Mouse (Mus musculus): ENCODE data around the gene Stx7. TPM values are rescaled to one million over a fixed set of nuclear protein-coding genes. Genes with fewer than 3 reads are reported as not detected.
"Not testable (repeated sequence)": the region's sequence is repeated elsewhere in the genome, so short reads cannot be mapped to it uniquely, and the experiment has no call there.

The Stx7 gene
- 71.5 and 73.7 TPM in 2 replicates for polyA plus RNA-seq (2015; fragmentation: Nextera tagmentation; extraction: Ambion mirVana)

DNA sequence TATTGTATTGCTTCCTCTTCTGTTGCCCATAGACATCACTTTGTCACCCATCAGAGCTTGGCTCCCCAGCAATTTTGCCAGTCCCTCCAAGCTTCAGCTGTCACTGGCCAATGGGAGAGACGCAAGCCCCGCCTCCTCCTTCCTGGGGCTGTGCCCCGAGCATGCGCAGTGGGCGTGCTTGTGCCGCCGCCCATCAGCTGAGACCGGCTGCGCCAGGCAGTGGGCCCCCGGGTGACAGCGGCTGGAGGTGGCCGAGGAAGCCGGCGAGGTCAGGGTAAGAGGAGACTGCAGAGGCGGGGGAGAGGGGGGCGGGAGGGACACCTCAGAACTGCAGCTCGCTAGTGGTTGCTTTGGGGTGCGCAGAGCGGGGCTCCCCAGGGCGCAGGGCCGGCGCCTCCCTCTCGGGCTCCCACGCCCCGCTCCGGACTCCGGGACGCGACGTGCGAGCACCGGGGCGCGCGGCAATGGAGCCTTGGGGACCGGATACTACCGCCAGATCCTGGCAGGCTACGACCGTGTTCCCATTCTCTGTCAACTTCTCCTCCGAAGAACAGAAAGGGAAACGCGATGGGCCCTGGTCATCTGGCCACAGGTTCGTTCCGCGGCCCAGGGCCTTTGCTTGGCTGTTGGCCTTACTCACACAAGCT is at the start of gene Stx7:
Stx7 (plus strand) TSS at position 168 of the 647 bp plus-strand sequence.
- peak within 1 kb of the TSS; percentile 28; the same call in 1 of the 2 replicates for H3K27ac ChIP-seq

DNA sequence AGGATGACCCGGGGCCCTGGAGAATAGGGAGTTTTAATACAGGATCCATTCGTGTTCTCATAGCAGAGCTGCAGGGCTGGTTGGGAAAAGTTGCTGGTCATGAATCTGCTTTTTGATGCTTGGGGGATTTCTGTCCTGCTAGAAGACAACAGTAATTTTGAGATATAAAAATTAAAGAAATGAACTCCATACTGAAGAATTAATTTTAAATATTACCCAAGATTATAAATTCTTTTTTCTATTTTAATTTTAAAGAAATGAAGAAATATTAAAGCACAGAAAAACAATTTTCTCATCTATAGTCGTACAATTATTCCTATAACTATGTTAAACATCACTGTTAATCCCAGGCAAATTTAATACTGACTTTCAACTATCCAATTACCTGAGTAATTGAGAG is 47.3 kb upstream of the Stx7 start, which contains the start of gene Taar8c:
Taar8c (minus strand) TSS at position 101 of the 400 bp plus-strand sequence.
- H3K27me3 ChIP-seq; ATAC-seq (ENCODE audit: low FRiP score, low read depth); H3K27ac ChIP-seq; H3K36me3 ChIP-seq; H3K4me3 ChIP-seq; H3K9me3 ChIP-seq; H3K4me1 ChIP-seq; H3K9ac ChIP-seq; H3K4me2 ChIP-seq (replicated peaks): not testable (repeated sequence)
- 84% methylated on average over 1 of the region's 3 CpGs for WGBS

More for the DNA sequence above, at the start of gene Stx7:
- H3K36me3 ChIP-seq: no peaks in the 10 kb centered on the region; the same call in 1 of the 2 replicates
- H3K4me3 ChIP-seq: peak within 1 kb of the TSS; percentile 81
- no peaks in the 10 kb centered on the region for H3K9me3 ChIP-seq
- no peaks in the 10 kb centered on the region for H3K27me3 ChIP-seq
- H3K9ac ChIP-seq: peak within 1 kb of the TSS; percentile 83
- WGBS: under 1% methylated on average over 45 of the region's 45 CpGs
- H3K4me2 ChIP-seq (replicated peaks): peak within 1 kb of the TSS; percentile 66
- ATAC-seq (ENCODE audit: low FRiP score, low read depth): peak; percentile 94
- peaks cover 8% of the 10 kb centered on the region for H3K4me1 ChIP-seq

DNA sequence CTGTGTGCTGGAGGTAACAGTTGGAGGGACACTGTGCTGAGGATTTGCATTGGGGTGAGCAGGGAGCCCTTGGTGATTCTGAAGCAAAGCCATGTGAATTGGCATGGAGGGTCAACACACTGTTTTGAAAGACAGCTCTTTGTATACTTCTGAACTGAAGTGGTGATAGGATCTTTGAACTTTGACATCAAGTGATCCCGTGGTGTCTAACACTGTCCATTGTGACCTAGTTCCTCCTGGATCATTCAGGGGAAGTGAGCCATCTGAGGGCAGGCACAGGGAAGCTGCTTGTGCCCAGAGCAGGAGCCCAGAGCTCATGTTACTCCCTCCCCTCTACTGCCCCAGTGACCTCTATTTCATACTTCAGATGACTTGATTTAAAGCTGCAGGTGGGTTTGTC is 45.8 kb upstream of the Stx7 start:
- H3K27me3 ChIP-seq; H3K9ac ChIP-seq; H3K4me2 ChIP-seq (replicated peaks); H3K4me1 ChIP-seq; ATAC-seq (ENCODE audit: low FRiP score, low read depth); H3K4me3 ChIP-seq; H3K36me3 ChIP-seq; H3K27ac ChIP-seq; H3K9me3 ChIP-seq: not testable (repeated sequence)
- WGBS: 58% methylated on average over 1 of the region's 1 CpGs

DNA sequence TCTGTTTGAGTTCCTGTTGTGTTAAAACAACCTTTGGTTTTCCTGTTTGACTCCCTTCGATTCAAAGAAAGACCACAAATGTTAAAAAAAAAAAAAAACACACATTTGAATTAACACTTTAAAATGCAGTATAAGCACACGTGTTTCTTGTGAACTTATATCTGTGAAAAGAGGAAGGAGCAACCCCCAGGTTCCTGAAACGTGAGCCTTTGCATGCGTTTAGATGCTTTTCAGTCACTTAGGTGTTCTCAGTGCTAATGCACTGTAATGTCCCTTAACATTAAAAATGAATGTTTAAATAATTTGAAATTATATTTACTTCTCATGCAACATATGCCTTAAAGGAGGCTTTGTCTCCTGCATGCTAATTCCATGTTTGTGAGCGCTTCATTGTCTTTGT is 41.4 kb upstream of the Stx7 start:
- Histone ChIP-seq H3K36me3 (no peaks in the 10 kb centered on the region), H3K4me3 (no peak overlapping the region), H3K27ac (no peak overlapping the region), H3K9me3 (no peaks in the 10 kb centered on the region), H3K4me1 (no peaks in the 10 kb centered on the region), H3K4me2 (replicated peaks) (no peak overlapping the region), H3K9ac (no peak overlapping the region), H3K27me3 (no peaks in the 10 kb centered on the region)
- ATAC-seq (ENCODE audit: low FRiP score, low read depth): no peak
- 39% methylated on average over 5 of the region's 5 CpGs for WGBS

DNA sequence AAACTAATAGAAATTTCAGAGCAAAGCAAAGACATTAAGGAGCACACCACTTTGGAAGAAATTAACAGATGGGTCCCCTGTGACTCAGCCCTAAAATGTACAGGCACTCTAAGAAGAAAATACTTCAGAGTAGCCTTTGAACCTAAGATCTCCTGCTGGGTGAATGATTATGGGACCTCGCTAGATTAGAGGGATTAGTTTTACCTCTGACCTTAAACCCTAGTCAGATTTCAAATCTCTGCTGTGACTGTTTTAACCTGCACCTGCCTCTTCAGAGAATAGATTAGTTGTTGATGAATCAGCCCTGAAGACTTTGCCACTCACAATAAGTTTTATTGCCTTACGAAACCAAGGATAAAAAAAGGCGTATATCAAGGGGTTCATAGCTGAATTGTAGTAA is 40.9 kb upstream of the Stx7 start:
- H3K4me1 ChIP-seq: no peaks in the 10 kb centered on the region
- no peaks in the 10 kb centered on the region for H3K27me3 ChIP-seq
- H3K9ac ChIP-seq: no peak overlapping the region
- H3K4me2 ChIP-seq (replicated peaks): no peak overlapping the region
- H3K27ac ChIP-seq: no peak overlapping the region
- H3K4me3 ChIP-seq: no peak overlapping the region
- H3K36me3 ChIP-seq: no peaks in the 10 kb centered on the region
- H3K9me3 ChIP-seq: no peaks in the 10 kb centered on the region
- 42% methylated on average over 3 of the region's 3 CpGs for WGBS
- no peak for ATAC-seq (ENCODE audit: low FRiP score, low read depth)

DNA sequence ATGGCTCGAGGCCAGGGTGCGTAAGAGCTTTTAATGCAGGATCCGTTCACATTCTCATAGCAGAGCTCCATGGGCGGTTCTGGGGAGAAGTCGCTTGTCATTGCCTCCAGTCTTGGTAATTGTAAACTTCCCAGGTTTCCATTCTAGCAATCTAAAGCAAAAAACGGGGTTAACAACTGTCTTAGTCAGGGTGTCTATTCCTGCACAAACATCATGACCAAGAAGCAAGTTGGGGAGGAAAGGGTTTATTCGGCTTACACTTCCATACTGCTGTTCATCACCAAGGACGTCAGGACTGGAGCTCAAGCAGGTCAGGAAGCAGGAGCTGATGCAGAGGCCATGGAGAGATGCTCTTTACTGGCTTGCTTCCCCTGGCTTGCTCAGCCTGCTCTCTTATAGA is 39.7 kb upstream of the Stx7 start, which contains the start of gene Taar9:
Taar9 (minus strand) TSS at position 101 of the 400 bp plus-strand sequence.
- not testable (repeated sequence) for H3K27ac ChIP-seq; H3K4me3 ChIP-seq; H3K9ac ChIP-seq; H3K9me3 ChIP-seq; H3K27me3 ChIP-seq; H3K36me3 ChIP-seq; H3K4me1 ChIP-seq; ATAC-seq (ENCODE audit: low FRiP score, low read depth); H3K4me2 ChIP-seq (replicated peaks)
- 77% methylated on average over 8 of the region's 8 CpGs for WGBS

DNA sequence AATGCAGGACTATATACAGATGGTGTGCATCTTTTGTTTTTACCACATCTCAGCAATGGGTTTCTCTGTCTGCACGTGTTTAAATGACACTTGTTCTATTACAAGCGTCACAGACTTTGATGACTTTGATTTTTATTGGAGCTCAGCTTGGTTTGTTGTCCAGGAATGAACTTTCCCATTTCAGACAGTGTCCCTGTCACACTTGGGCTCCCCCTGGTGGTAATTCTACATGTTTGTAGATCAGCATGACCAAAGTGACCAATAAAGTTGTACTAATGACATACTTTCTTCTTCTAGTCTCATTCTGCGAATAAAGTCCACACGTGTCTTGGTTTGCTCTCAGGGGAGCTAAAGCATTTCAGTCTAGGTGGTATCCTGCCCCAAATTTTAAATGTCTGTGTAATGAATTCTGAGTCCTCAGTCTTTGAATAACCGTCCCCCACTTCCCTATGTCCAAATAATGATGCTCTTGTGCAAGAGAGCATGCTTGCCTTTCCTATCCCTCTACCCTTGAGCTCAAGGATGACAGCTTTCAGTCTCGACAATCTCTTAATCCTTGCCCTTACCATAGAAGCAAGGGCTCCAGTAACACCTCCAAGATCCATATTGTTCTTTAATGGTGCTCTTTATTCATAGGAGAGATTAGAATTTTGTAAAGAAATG is 37.9 kb upstream of the Stx7 start:
- Histone ChIP-seq H3K9me3 (peaks cover 7% of the 10 kb centered on the region; the same call in 1 of the 2 replicates), H3K27me3 (no peaks in the 10 kb centered on the region), H3K36me3 (no peaks in the 10 kb centered on the region), H3K4me3 (no peak overlapping the region), H3K4me1 (no peaks in the 10 kb centered on the region), H3K27ac (no peak overlapping the region), H3K4me2 (replicated peaks) (no peak overlapping the region), H3K9ac (no peak overlapping the region)
- WGBS: 48% methylated on average over 6 of the region's 6 CpGs
- ATAC-seq (ENCODE audit: low FRiP score, low read depth): no peak

DNA sequence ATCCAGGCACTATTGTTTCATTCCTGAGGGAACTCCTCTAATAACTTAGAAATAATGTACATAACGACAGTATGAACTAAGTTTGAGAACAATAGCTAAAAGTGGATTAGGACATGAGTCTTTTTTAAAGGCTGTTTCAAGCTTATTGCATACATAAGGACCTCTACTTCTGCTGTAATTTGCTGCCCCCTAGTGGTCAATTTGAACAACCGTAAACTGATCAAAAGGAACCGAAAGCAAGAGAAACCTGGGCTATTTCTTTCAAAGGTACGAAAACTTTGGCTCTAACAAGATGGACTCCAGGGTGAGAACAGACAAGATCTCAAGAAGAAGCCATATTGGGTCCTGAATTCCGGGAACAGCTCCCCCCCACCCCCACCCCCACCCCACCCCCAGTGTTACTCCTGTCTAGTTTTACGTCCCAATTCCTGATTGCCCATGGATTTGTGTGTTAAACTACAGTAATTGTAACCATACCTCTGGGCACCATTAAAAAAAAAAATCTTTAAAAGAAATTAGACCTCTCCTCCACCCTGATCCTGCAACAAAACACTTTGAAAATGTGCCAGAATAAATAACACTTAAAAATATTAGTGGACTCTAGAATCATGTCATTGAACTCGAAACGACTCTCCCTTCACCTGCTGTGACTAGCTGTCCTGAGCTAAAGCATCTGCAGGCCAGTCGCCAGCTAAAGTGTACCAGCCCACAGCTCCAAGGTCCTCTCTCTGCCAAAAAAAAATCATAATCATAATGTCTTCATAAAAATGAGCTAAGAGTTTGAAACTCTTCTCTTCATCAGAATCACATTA is 17.4 kb upstream of the Stx7 start:
- Histone ChIP-seq H3K4me1 (peaks cover 10% of the 10 kb centered on the region), H3K4me2 (replicated peaks) (peak overlapping the region; percentile 54), H3K27ac (no peak overlapping the region), H3K36me3 (no peaks in the 10 kb centered on the region), H3K9me3 (no peaks in the 10 kb centered on the region), H3K9ac (no peak overlapping the region), H3K27me3 (no peaks in the 10 kb centered on the region), H3K4me3 (peak overlapping the region; percentile 27; the same call in 1 of the 2 replicates)
- peak; percentile 82 for ATAC-seq (ENCODE audit: low FRiP score, low read depth)
- WGBS: 12% methylated on average over 9 of the region's 9 CpGs

DNA sequence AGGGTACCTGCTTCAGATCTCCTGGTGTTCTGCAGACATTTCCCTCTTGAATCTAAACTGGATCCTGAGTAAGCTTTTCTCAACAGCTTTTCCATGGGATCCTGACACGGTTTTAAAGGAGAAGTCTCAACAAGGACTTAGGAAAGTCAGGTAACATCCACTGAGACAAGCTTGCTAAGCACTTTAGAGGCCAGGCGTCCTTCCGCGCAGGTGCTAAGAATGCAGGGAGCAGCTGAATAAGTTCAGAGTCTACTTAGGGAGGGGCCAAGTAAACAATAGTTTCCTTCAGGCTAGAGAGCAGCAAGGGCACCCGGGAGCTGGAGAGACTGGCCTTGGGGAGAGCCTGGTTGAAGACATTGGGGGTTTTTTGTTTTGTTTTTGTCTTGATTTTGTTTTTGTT is 16.8 kb upstream of the Stx7 start:
- Histone ChIP-seq H3K9ac (no peak overlapping the region), H3K4me3 (no peak overlapping the region), H3K36me3 (no peaks in the 10 kb centered on the region), H3K4me1 (peaks cover 10% of the 10 kb centered on the region), H3K27ac (0 out of 2 replicates have a peak overlapping the region, but pooled peaks have one; percentile 3), H3K27me3 (no peaks in the 10 kb centered on the region), H3K4me2 (replicated peaks) (no peak overlapping the region; the same call in 1 of the 2 replicates), H3K9me3 (no peaks in the 10 kb centered on the region)
- 14% methylated on average over 5 of the region's 5 CpGs for WGBS
- ATAC-seq (ENCODE audit: low FRiP score, low read depth): no peak; the same call in 1 of the 2 replicates

DNA sequence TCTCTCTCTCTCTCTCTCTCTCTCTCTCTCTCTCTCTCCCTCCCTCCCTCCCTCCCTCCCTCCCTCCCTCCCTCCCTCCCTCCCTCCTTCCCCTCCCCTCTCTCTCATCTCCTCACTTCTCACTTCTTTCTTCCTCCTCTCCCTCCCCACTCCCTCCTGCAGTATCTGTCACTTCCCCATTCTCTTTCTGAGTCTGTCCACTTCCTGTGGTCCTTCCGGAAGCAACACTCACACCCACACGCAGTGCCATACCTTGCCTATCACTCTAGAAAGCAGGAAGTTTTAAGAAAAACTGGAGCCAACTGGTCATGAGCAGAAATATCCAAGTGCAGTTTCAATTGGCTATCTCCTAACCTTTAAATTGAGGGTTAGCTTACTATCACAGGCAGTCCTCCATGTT is 16.0 kb upstream of the Stx7 start:
- Histone ChIP-seq H3K36me3 (no peaks in the 10 kb centered on the region), H3K27ac (no peak overlapping the region), H3K4me2 (replicated peaks) (no peak overlapping the region), H3K4me3 (no peak overlapping the region), H3K4me1 (peaks cover 10% of the 10 kb centered on the region), H3K27me3 (no peaks in the 10 kb centered on the region), H3K9me3 (no peaks in the 10 kb centered on the region), H3K9ac (no peak overlapping the region)
- 49% methylated on average over 2 of the region's 2 CpGs for WGBS
- no peak for ATAC-seq (ENCODE audit: low FRiP score, low read depth)

DNA sequence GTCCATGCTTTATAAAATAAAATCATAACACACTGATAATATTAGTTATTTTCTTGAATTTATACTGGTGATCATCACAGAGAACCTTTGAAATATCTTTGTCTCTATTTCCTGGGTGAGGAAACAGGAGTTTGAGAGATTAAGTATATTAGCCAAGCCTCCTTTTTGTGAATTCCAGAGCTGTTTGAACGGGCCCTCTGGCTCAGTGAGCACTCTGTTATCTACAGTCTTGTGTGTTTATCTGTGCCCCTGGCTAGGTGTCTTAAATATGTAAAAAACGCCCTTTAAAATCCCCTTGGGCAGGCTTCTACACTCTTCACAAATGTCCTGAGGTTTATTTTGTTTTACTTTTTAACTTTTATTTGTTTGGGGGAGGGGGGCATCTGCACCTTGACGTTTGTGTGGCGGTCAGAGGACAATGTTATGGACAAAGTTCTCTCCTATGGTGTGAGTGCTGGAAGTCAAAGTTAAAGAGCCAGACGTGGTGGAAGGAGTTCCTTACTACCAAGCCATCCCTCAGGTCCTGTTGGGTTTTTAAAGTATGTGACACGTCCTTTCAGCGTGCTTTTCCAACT is 14.9 kb upstream of the Stx7 start:
- H3K9me3 ChIP-seq: no peaks in the 10 kb centered on the region
- H3K4me2 ChIP-seq (replicated peaks): no peak overlapping the region
- WGBS: 49% methylated on average over 7 of the region's 7 CpGs
- H3K9ac ChIP-seq: no peak overlapping the region
- no peaks in the 10 kb centered on the region for H3K27me3 ChIP-seq
- no peaks in the 10 kb centered on the region for H3K36me3 ChIP-seq
- H3K27ac ChIP-seq: no peak overlapping the region
- H3K4me1 ChIP-seq: peaks cover 10% of the 10 kb centered on the region
- no peak for ATAC-seq (ENCODE audit: low FRiP score, low read depth)
- no peak overlapping the region for H3K4me3 ChIP-seq

Data from limb, embryonic 13.5 days (tissue).